Mouse (Mus musculus): ENCODE measurements at regions not wholly inside any gene's neighbourhood (a gene's known extent, or its start where the extent isn't known, plus 50 kb on each side); places are given as distances from the start of the nearest gene placed in this dataset.

DNA sequence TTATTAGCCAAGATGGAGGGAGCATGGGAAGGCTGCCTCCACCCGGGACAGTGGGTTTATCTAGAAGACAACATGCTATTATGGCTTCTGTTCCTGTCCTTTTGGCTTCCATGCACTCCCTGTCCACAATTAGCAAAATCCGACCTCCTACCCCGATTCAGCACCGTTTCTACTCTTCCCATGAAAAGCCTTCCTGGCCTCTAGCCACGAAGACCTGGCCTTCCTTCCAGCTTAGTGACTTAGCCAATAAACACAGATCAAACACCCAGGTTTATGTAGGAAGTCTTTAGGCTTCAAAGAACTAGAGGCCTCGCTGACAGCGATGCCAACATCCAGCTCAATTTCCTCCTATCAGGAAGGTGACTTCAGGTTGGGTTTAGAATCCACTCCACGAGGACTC, 338.5 kb upstream of the Zmiz1 start:
- Histone ChIP-seq H3K27ac (ENCODE audit: control insufficient read depth, low read depth, low read length) (no peak overlapping the region), H3K36me3 (ENCODE audit: control insufficient read depth in 1 of 2, insufficient read depth in 2 of 2, low read length in 2 of 2) (no peaks in the 10 kb centered on the region), H3K4me3 (ENCODE audit: control insufficient read depth in 1 of 2, insufficient read depth in 1 of 2, low read depth in 2 of 2, low read length in 2 of 2) (no peak overlapping the region), H3K9me3 (replicated peaks; ENCODE audit: insufficient read depth, low read length) (no peaks in the 10 kb centered on the region), H3K79me2 (ENCODE audit: control insufficient read depth, insufficient read depth, low read length, poor library complexity) (no peaks in the 10 kb centered on the region), H3K9ac (ENCODE audit: control insufficient read depth, low read depth, low read length, poor library complexity, severe bottlenecking) (no peak overlapping the region), H3K27me3 (ENCODE audit: control insufficient read depth in 1 of 2, insufficient read depth in 2 of 2, low read length in 2 of 2) (no peaks in the 10 kb centered on the region), H3K4me1 (ENCODE audit: control insufficient read depth in 1 of 2, insufficient read depth in 2 of 2, low read length in 2 of 2) (no peaks in the 10 kb centered on the region)
- DNase-seq (ENCODE audit: low read depth, low spot score): no peak
- no peak for TF ChIP-seq KAT2A (conservative IDR thresholded peaks at IDR 0.05; ENCODE audit: low read depth, low read length)
- no peak for TF ChIP-seq MYC (IDR thresholded peaks at IDR 0.05; ENCODE audit: low read depth, low read length)
- TF ChIP-seq CHD1 (IDR thresholded peaks at IDR 0.05; ENCODE audit: low read depth, low read length): no peak
- TF ChIP-seq USF2 (IDR thresholded peaks at IDR 0.05; ENCODE audit: borderline replicate concordance in 1 of 2, insufficient read depth in 1 of 2, low read depth in 1 of 2, low read length in 2 of 2): no peak
- TF ChIP-seq E2F4 (IDR thresholded peaks at IDR 0.05; ENCODE audit: borderline replicate concordance, low read depth, low read length): no peak
- TF ChIP-seq BHLHE40 (IDR thresholded peaks at IDR 0.05; ENCODE audit: borderline replicate concordance, low read depth, low read length): no peak
- no peak for TF ChIP-seq POLR2AphosphoS5 (IDR thresholded peaks at IDR 0.05; ENCODE audit: borderline replicate concordance, low read depth, low read length)
- no peak for TF ChIP-seq TCF12 (IDR thresholded peaks at IDR 0.05; ENCODE audit: low read depth, low read length)
- TF ChIP-seq JUND (IDR thresholded peaks at IDR 0.05; ENCODE audit: low read depth, low read length): no peak
- no peak for TF ChIP-seq HCFC1 (IDR thresholded peaks at IDR 0.05; ENCODE audit: low read depth, low read length)
- TF ChIP-seq TAL1 (IDR thresholded peaks at IDR 0.05; ENCODE audit: low read length): no peak
- no peak for TF ChIP-seq MEF2A (IDR thresholded peaks at IDR 0.05; ENCODE audit: extremely low read depth, insufficient replicate concordance, low read depth, low read length, poor library complexity, severe bottlenecking)
- TF ChIP-seq GATA1 (IDR thresholded peaks at IDR 0.05; ENCODE audit: low read depth, low read length): no peak
- no peak for TF ChIP-seq MAX (IDR thresholded peaks at IDR 0.05; ENCODE audit: low read length)

DNA sequence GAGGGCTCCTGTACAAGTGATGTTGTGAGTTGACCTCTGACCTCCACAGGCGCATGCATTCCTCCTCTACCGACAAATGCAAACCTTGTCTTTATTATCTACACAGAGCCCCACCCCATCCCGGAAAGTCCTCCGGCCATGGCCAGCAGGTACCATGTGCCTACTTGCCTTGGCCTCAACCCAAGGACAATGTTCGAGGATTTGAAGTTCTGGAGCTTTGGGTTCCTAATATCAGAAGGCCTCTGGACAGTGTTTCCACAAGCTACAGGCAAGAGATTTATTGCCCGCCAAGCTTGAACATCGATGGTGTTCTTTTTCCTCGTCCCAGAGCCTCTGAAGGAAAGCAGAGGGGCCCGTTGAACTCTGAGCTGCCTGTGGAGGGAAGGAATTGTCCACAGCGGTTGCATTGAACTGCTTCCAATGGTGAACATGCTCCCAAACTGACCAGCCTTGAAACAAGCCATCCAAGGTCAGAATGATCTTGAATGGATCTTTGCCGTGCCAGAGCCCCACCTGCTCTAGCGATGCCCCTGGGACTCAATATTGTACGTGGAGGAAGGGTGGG, 335.9 kb upstream of the Zmiz1 start:
- H3K4me1 ChIP-seq (ENCODE audit: control insufficient read depth in 1 of 2, insufficient read depth in 2 of 2, low read length in 2 of 2): no peaks in the 10 kb centered on the region
- H3K9me3 ChIP-seq (replicated peaks; ENCODE audit: insufficient read depth, low read length): no peaks in the 10 kb centered on the region
- TF ChIP-seq ZNF384 (IDR thresholded peaks at IDR 0.05; ENCODE audit: low read depth, low read length) (no peak), SMC3 (IDR thresholded peaks at IDR 0.05; ENCODE audit: low read depth, low read length) (no peak), MXI1 (IDR thresholded peaks at IDR 0.05; ENCODE audit: low read depth, low read length) (no peak), MYB (IDR thresholded peaks at IDR 0.05; ENCODE audit: low read depth, low read length) (no peak), CHD1 (IDR thresholded peaks at IDR 0.05; ENCODE audit: low read depth, low read length) (no peak), RAD21 (IDR thresholded peaks at IDR 0.05; ENCODE audit: low read depth, low read length) (no peak), MAZ (IDR thresholded peaks at IDR 0.05; ENCODE audit: low read depth, low read length) (no peak), E2F4 (IDR thresholded peaks at IDR 0.05; ENCODE audit: borderline replicate concordance, low read depth, low read length) (no peak), TCF12 (IDR thresholded peaks at IDR 0.05; ENCODE audit: low read depth, low read length) (no peak), GATA1 (IDR thresholded peaks at IDR 0.05; ENCODE audit: low read depth, low read length) (no peak), CHD2 (IDR thresholded peaks at IDR 0.05; ENCODE audit: low read length) (no peak), MYC (IDR thresholded peaks at IDR 0.05; ENCODE audit: low read depth, low read length) (no peak), NRF1 (IDR thresholded peaks at IDR 0.05; ENCODE audit: insufficient read depth, low read depth, low read length, poor library complexity, severe bottlenecking) (no peak), RCOR1 (IDR thresholded peaks at IDR 0.05; ENCODE audit: low read depth, low read length) (no peak), HCFC1 (IDR thresholded peaks at IDR 0.05; ENCODE audit: low read depth, low read length) (no peak), MEF2A (IDR thresholded peaks at IDR 0.05; ENCODE audit: extremely low read depth, insufficient replicate concordance, low read depth, low read length, poor library complexity, severe bottlenecking) (no peak), MAX (IDR thresholded peaks at IDR 0.05; ENCODE audit: low read length) (no peak)
- H3K36me3 ChIP-seq (ENCODE audit: control insufficient read depth in 1 of 2, insufficient read depth in 2 of 2, low read length in 2 of 2): no peaks in the 10 kb centered on the region
- no peaks in the 10 kb centered on the region for H3K79me2 ChIP-seq (ENCODE audit: control insufficient read depth, insufficient read depth, low read length, poor library complexity)
- no peak overlapping the region for H3K4me3 ChIP-seq (ENCODE audit: control insufficient read depth in 1 of 2, insufficient read depth in 1 of 2, low read depth in 2 of 2, low read length in 2 of 2)
- no peak for DNase-seq (ENCODE audit: low read depth, low spot score)
- no peak overlapping the region for H3K27ac ChIP-seq (ENCODE audit: control insufficient read depth, low read depth, low read length)
- H3K9ac ChIP-seq (ENCODE audit: control insufficient read depth, low read depth, low read length, poor library complexity, severe bottlenecking): no peak overlapping the region
- H3K27me3 ChIP-seq (ENCODE audit: control insufficient read depth in 1 of 2, insufficient read depth in 2 of 2, low read length in 2 of 2): no peaks in the 10 kb centered on the region
